Mouse (Mus musculus): ENCODE measurements around the gene Gm36210. TPM values are rescaled to one million over a fixed set of nuclear protein-coding genes. Genes with fewer than 3 reads are reported as not detected.

The Gm36210 gene
- polyA plus RNA-seq, 1 experiment from 2014 or later, result 0.47 TPM

DNA sequence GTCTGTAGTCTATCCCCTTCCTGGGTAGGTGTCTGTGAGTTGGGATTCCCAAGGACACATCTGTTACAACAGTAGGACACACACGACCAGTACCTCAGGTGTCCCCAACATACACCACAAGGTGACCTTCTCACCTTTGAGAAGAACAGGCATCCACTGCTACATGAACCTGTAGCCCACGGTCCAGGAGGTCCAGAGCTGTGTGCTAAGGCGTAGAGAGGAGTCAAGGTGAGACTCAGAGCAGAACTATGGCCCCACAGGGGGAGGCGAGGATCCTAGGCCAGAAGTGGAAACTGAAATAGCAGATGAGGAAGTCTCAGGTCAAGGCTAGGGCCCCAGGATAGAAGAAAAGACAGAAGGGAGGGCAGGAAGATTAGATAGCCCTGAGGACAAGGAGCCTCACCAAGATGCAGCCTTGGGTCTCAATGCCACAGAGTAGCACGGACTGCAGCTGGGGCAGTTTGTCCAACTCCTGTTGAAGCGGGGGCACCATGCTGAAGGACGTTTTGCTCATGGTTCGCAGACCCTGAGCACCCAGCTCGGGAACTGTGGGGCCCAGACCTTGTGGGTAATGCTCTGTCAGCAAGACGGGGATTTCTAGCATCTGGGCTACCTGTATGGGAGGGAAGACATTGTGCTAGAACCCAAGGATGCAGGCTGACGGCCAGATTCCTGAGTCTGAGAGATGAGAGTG lies 55.5 kb downstream of the Gm36210 start:
- no peak overlapping the region for H3K9ac ChIP-seq
- 77% methylated on average over 11 of the region's 11 CpGs for WGBS

DNA sequence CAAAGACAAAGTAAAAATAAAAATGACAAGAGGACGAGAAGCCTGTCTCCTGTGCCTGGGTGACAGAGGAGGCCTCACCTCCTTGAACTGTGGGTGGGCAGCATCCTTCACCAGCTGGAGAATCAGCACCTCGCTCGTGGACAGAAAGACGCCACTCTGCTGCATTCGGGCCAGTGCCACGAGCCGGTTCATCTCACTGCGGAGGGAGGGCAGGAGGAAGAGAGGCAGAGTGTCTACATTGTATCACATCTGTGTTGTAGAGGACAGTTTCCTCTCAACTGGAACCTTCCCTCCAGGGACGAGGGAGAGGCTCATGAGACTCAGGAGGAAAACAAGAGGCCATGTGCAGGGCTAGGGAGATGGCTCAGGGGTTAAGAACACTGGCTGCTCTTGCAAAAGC lies 56.9 kb downstream of the Gm36210 start:
- H3K27me3 ChIP-seq, result no peaks in the 10 kb centered on the region
- H3K4me3 ChIP-seq, result no peak overlapping the region
- H3K27ac ChIP-seq (replicated peaks), result no peak overlapping the region
- no peak for ATAC-seq (ENCODE audit: low FRiP score, low read depth)
- H3K9ac ChIP-seq, result no peak overlapping the region
- peaks cover 7% of the 10 kb centered on the region for H3K4me1 ChIP-seq (replicated peaks)
- 61% methylated on average over 9 of the region's 9 CpGs for WGBS
- no peak overlapping the region for H3K4me2 ChIP-seq
- no peaks in the 10 kb centered on the region for H3K9me3 ChIP-seq
- no peaks in the 10 kb centered on the region for H3K36me3 ChIP-seq

More for the DNA sequence above, 55.5 kb downstream of the Gm36210 start:
- H3K9me3 ChIP-seq, result no peaks in the 10 kb centered on the region
- H3K36me3 ChIP-seq, result no peaks in the 10 kb centered on the region
- no peak overlapping the region for H3K27ac ChIP-seq (replicated peaks)
- no peak overlapping the region for H3K4me3 ChIP-seq
- H3K27me3 ChIP-seq, result no peaks in the 10 kb centered on the region
- ATAC-seq (ENCODE audit: low FRiP score, low read depth), result no peak
- H3K4me1 ChIP-seq (replicated peaks), result no peaks in the 10 kb centered on the region
- no peak overlapping the region for H3K4me2 ChIP-seq

Other genes with a start within 250 kb of the Gm36210 start
- gene Ppp6r1, start 247.5 kb downstream of the Gm36210 start, polyA plus RNA-seq (2015; fragmentation: Nextera tagmentation; extraction: Ambion mirVana), result 10.0 and 10.2 TPM in 2 replicates
- gene Hspbp1, start 221.4 kb downstream of the Gm36210 start, polyA plus RNA-seq (2015; fragmentation: Nextera tagmentation; extraction: Ambion mirVana), result 168 and 171 TPM in 2 replicates
- gene Brsk1, start 215.9 kb downstream of the Gm36210 start, polyA plus RNA-seq (2015; fragmentation: Nextera tagmentation; extraction: Ambion mirVana), result 7.1 and 8.7 TPM in 2 replicates
- gene Tmem150b, start 181.3 kb downstream of the Gm36210 start, polyA plus RNA-seq (2015; fragmentation: Nextera tagmentation; extraction: Ambion mirVana), result 0.12 and 0.27 TPM in 2 replicates
- gene Kmt5c, start 166.4 kb downstream of the Gm36210 start, polyA plus RNA-seq (2015; fragmentation: Nextera tagmentation; extraction: Ambion mirVana), result 57.4 and 61.8 TPM in 2 replicates
- gene Cox6b2, start 153.4 kb downstream of the Gm36210 start, polyA plus RNA-seq (2015; fragmentation: Nextera tagmentation; extraction: Ambion mirVana), result 24.1 and 28.1 TPM in 2 replicates
- not detected in 2 replicates for gene Fam71e2, start 135.2 kb downstream of the Gm36210 start, polyA plus RNA-seq (2015; fragmentation: Nextera tagmentation; extraction: Ambion mirVana)
- 0.87 and 1.1 TPM in 2 replicates for gene Il11, start 123.7 kb downstream of the Gm36210 start, polyA plus RNA-seq (2015; fragmentation: Nextera tagmentation; extraction: Ambion mirVana)
- gene Tmem190, start 123.6 kb downstream of the Gm36210 start, polyA plus RNA-seq (2015; fragmentation: Nextera tagmentation; extraction: Ambion mirVana), result not detected in 2 replicates
- 5.9 and 6.3 TPM in 2 replicates for gene Tmem238, start 116.9 kb downstream of the Gm36210 start, polyA plus RNA-seq (2015; fragmentation: Nextera tagmentation; extraction: Ambion mirVana)
- 212 and 228 TPM in 2 replicates for gene Rpl28, start 113.6 kb downstream of the Gm36210 start, polyA plus RNA-seq (2015; fragmentation: Nextera tagmentation; extraction: Ambion mirVana)
- gene Ube2s, start 93.9 kb downstream of the Gm36210 start, polyA plus RNA-seq (2015; fragmentation: Nextera tagmentation; extraction: Ambion mirVana), result 269 and 295 TPM in 2 replicates
- 10.8 and 12.8 TPM in 2 replicates for gene Shisa7, start 61.8 kb downstream of the Gm36210 start, polyA plus RNA-seq (2015; fragmentation: Nextera tagmentation; extraction: Ambion mirVana)
- gene Isoc2b, start 36.3 kb downstream of the Gm36210 start, polyA plus RNA-seq (2015; fragmentation: Nextera tagmentation; extraction: Ambion mirVana), result 3.2 and 4.1 TPM in 2 replicates
- 0.75 and 0.77 TPM in 2 replicates for gene Isoc2a, start 29.4 kb downstream of the Gm36210 start, polyA plus RNA-seq (2015; fragmentation: Nextera tagmentation; extraction: Ambion mirVana)
- 3.5 and 4.2 TPM in 2 replicates for gene Zfp628, start 8.7 kb upstream of the Gm36210 start, polyA plus RNA-seq (2015; fragmentation: Nextera tagmentation; extraction: Ambion mirVana)
- gene Nat14, start 15.5 kb upstream of the Gm36210 start, polyA plus RNA-seq (2015; fragmentation: Nextera tagmentation; extraction: Ambion mirVana), result 35.3 and 35.8 TPM in 2 replicates
- 1.2 and 1.3 TPM in 2 replicates for gene Ssc5d, start 19.3 kb upstream of the Gm36210 start, polyA plus RNA-seq (2015; fragmentation: Nextera tagmentation; extraction: Ambion mirVana)
- 0.12 and 0.18 TPM in 2 replicates for gene Sbk2, start 57.9 kb upstream of the Gm36210 start, polyA plus RNA-seq (2015; fragmentation: Nextera tagmentation; extraction: Ambion mirVana)
- 0.49 and 0.62 TPM in 2 replicates for gene Sbk3, start 64.7 kb upstream of the Gm36210 start, polyA plus RNA-seq (2015; fragmentation: Nextera tagmentation; extraction: Ambion mirVana)
- gene Zfp579, start 89.6 kb upstream of the Gm36210 start, polyA plus RNA-seq (2015; fragmentation: Nextera tagmentation; extraction: Ambion mirVana), result 60.3 and 66.8 TPM in 2 replicates
- gene Zfp524, start 107.9 kb upstream of the Gm36210 start, polyA plus RNA-seq (2015; fragmentation: Nextera tagmentation; extraction: Ambion mirVana), result 8.1 and 9.2 TPM in 2 replicates
- 41.9 and 44.6 TPM in 2 replicates for gene Fiz1, start 108.2 kb upstream of the Gm36210 start, polyA plus RNA-seq (2015; fragmentation: Nextera tagmentation; extraction: Ambion mirVana)
- 1.2 TPM in 1 of 2 replicates, not detected in the other for gene Gm44973, start 109.0 kb upstream of the Gm36210 start, polyA plus RNA-seq (2015; fragmentation: Nextera tagmentation; extraction: Ambion mirVana)
- gene Zfp865, start 113.9 kb upstream of the Gm36210 start, polyA plus RNA-seq (2015; fragmentation: Nextera tagmentation; extraction: Ambion mirVana), result 6.0 and 7.5 TPM in 2 replicates
- 58.8 and 65.2 TPM in 2 replicates for gene Ccdc106, start 114.0 kb upstream of the Gm36210 start, polyA plus RNA-seq (2015; fragmentation: Nextera tagmentation; extraction: Ambion mirVana)
- not detected in 2 replicates for gene 4632433K11Rik, start 127.6 kb upstream of the Gm36210 start, polyA plus RNA-seq (2015; fragmentation: Nextera tagmentation; extraction: Ambion mirVana)
- 7.8 and 9.3 TPM in 2 replicates for gene Zfp784, start 131.9 kb upstream of the Gm36210 start, polyA plus RNA-seq (2015; fragmentation: Nextera tagmentation; extraction: Ambion mirVana)
- gene Zfp580, start 145.0 kb upstream of the Gm36210 start, polyA plus RNA-seq (2015; fragmentation: Nextera tagmentation; extraction: Ambion mirVana), result 90.6 and 113 TPM in 2 replicates
- 99.8 and 101 TPM in 2 replicates for gene U2af2, start 155.6 kb upstream of the Gm36210 start, polyA plus RNA-seq (2015; fragmentation: Nextera tagmentation; extraction: Ambion mirVana)
- gene Epn1, start 173.7 kb upstream of the Gm36210 start, polyA plus RNA-seq (2015; fragmentation: Nextera tagmentation; extraction: Ambion mirVana), result 105 and 118 TPM in 2 replicates
- not detected in 2 replicates for gene Rfpl4, start 210.4 kb upstream of the Gm36210 start, polyA plus RNA-seq (2015; fragmentation: Nextera tagmentation; extraction: Ambion mirVana)
- 0.31 and 1.0 TPM in 2 replicates for gene Rasl2-9, start 219.4 kb upstream of the Gm36210 start, polyA plus RNA-seq (2015; fragmentation: Nextera tagmentation; extraction: Ambion mirVana)
- gene Vmn1r55, start 243.2 kb upstream of the Gm36210 start, polyA plus RNA-seq (2015; fragmentation: Nextera tagmentation; extraction: Ambion mirVana), result not detected in 2 replicates

All from hindbrain, embryonic 15.5 days (tissue).